Mouse (Mus musculus) layer of hippocampus, adult 11-12 months (tissue): ENCODE results near the gene Polr3k.
A peak's percentile ranks its signal among the peaks of the same experiment; 100 is the strongest.

ENCODE experiments used
- DNase-seq: peaks from one replicate; pipeline ENCODE4 v3.0.0; 2022; ENCODE audit warnings: low spot score

The Polr3k gene

GRCm38 (mm10) chr2:181863791-181864535, at the start of gene Polr3k:
Gene Polr3k, plus strand, starts transcription at chr2:181864337.
- DNase-seq, result peak; percentile 97

GRCm38 (mm10) chr2:181829032-181829650, 35.0 kb upstream of the Polr3k start:
- DNase-seq, result no peak

- DNase-seq, result no peak
Measured at GRCm38 (mm10) chr2:181832745-181833144, 31.4 kb upstream of the Polr3k start.

GRCm38 (mm10) chr2:181837372-181838292, 26.5 kb upstream of the Polr3k start, which contains the start of gene Pcmtd2:
Gene Pcmtd2, plus strand, starts transcription at chr2:181837854.
- peak; percentile 92 for DNase-seq

- DNase-seq, result peak; percentile 19
Measured at GRCm38 (mm10) chr2:181838293-181838680, 25.9 kb upstream of the Polr3k start.

GRCm38 (mm10) chr2:181845709-181846394, 18.3 kb upstream of the Polr3k start:
- no peak for DNase-seq

- DNase-seq, result no peak
Measured at GRCm38 (mm10) chr2:181864536-181864860, 361 bp downstream of the Polr3k start.

GRCm38 (mm10) chr2:181866931-181867330, 2.8 kb downstream of the Polr3k start:
- DNase-seq, result peak; percentile 82

- no peak for DNase-seq
Measured at GRCm38 (mm10) chr2:181871039-181871438, 6.9 kb downstream of the Polr3k start.

- no peak for DNase-seq
Measured at GRCm38 (mm10) chr2:181878903-181879302, 14.8 kb downstream of the Polr3k start.

- DNase-seq, result no peak
Measured at GRCm38 (mm10) chr2:181883022-181883749, 19.0 kb downstream of the Polr3k start.

- no peak for DNase-seq
Measured at GRCm38 (mm10) chr2:181917861-181918260, 53.7 kb downstream of the Polr3k start.

- DNase-seq, result no peak
Measured at GRCm38 (mm10) chr2:181918501-181918900, 54.4 kb downstream of the Polr3k start.
